Mouse (Mus musculus) myocyte (in vitro differentiated cells): Measurements from ENCODE around the gene Pkig. TPM values are rescaled to one million over a fixed set of nuclear protein-coding genes. Genes with fewer than 3 reads are reported as not detected.

Experiments used
- H3K27me3 ChIP-seq: one replicate; pipeline ENCODE4 v1.6.1; 2011; ENCODE audit not compliant: control insufficient read depth, insufficient read depth, insufficient read length
- H3K36me3 ChIP-seq: one replicate; pipeline ENCODE4 v1.6.1; 2011; ENCODE audit not compliant: control insufficient read depth, insufficient read depth
- H3K4me2 ChIP-seq: one replicate; pipeline ENCODE4 v1.6.1; 2011; ENCODE audit warnings: low read depth, control low read depth
- H3K4me3 ChIP-seq: one replicate; pipeline ENCODE4 v1.5.1; 2011; ENCODE audit warnings: mild to moderate bottlenecking, control low read depth, moderate library complexity
- H3K79me2 ChIP-seq: one replicate; pipeline ENCODE4 v1.6.1; 2011; ENCODE audit not compliant: control insufficient read depth, insufficient read depth
- H3ac ChIP-seq: one replicate; pipeline ENCODE4 v1.6.1; 2011; ENCODE audit not compliant: control insufficient read depth, insufficient read length
- CEBPB ChIP-seq: IDR thresholded peaks from 2 replicates; pipeline ENCODE4 v1.6.1; 2011; ENCODE audit warnings: mild to moderate bottlenecking, moderate library complexity; ENCODE audit not compliant: poor library complexity, insufficient read depth, severe bottlenecking
- E2F4 ChIP-seq: IDR thresholded peaks from one replicate; pipeline ENCODE4 v1.6.1; 2011; ENCODE audit warnings: mild to moderate bottlenecking, control low read depth, moderate library complexity; ENCODE audit not compliant: insufficient read depth
- MAX ChIP-seq: IDR thresholded peaks from one replicate; pipeline ENCODE4 v1.6.1; 2011; ENCODE audit warnings: low read depth, mild to moderate bottlenecking, control low read depth
- MYOD1 ChIP-seq, 3 experiments: IDR thresholded peaks; one replicate each; pipeline ENCODE4 v1.6.1; 2011; ENCODE audit warnings: control low read depth in 2 of 3, low read depth in 2 of 3, mild to moderate bottlenecking in 2 of 3, moderate library complexity in 1 of 3; ENCODE audit not compliant: insufficient read length in 2 of 3, control insufficient read depth in 1 of 3
- MYOG ChIP-seq, 3 experiments: IDR thresholded peaks; one replicate each; pipeline ENCODE4 v1.6.1; 2011; ENCODE audit warnings: control low read depth in 2 of 3, low read depth in 2 of 3, mild to moderate bottlenecking in 2 of 3; ENCODE audit not compliant: insufficient read length in 2 of 3, control insufficient read depth in 1 of 3, insufficient read depth in 1 of 3
- POLR2A ChIP-seq: IDR thresholded peaks from one replicate; pipeline ENCODE4 v1.6.1; 2011; ENCODE audit warnings: low read depth, mild to moderate bottlenecking, control low read depth, moderate library complexity; ENCODE audit not compliant: insufficient read length
- POLR2AphosphoS2 ChIP-seq: IDR thresholded peaks from one replicate; pipeline ENCODE4 v1.6.1; 2011; ENCODE audit warnings: low read depth, control low read depth; ENCODE audit not compliant: insufficient read length
- REST ChIP-seq: IDR thresholded peaks from one replicate; pipeline ENCODE4 v1.6.1; 2011; ENCODE audit warnings: mild to moderate bottlenecking, control low read depth, moderate library complexity; ENCODE audit not compliant: insufficient read depth, insufficient read length
- SRF ChIP-seq: IDR thresholded peaks from one replicate; pipeline ENCODE4 v1.6.1; 2011; ENCODE audit warnings: low read depth; ENCODE audit not compliant: control insufficient read depth, insufficient read length
- TCF12 ChIP-seq: IDR thresholded peaks from one replicate; pipeline ENCODE4 v1.6.1; 2011; ENCODE audit warnings: mild to moderate bottlenecking, control low read depth; ENCODE audit not compliant: poor library complexity, insufficient read depth, severe bottlenecking
- TCF3 ChIP-seq: IDR thresholded peaks from one replicate; pipeline ENCODE4 v1.6.1; 2011; ENCODE audit warnings: low read depth, control low read depth; ENCODE audit not compliant: insufficient read length
- USF1 ChIP-seq: IDR thresholded peaks from one replicate; pipeline ENCODE4 v1.6.1; 2011; ENCODE audit warnings: low read depth, mild to moderate bottlenecking, control low read depth, moderate library complexity
- polyA plus RNA-seq: library from polyadenylated mRNA; unstranded; fragments of >200 nt; fragmentation: generic; extraction: Trizol; gene quantifications from one replicate; pipeline ENCODE4 v1.2.1, GENCODE M21; 2012; ENCODE audit warnings: missing spikeins

The Pkig gene
- polyA plus RNA-seq, 1 experiment, result 799 TPM

- Histone ChIP-seq H3K4me2 (no peak overlapping the region), H3K27me3 (no peaks in the 10 kb centered on the region), H3K79me2 (peaks cover 4% of the 10 kb centered on the region), H3ac (no peak overlapping the region), H3K36me3 (peaks cover 85% of the 10 kb centered on the region), H3K4me3 (no peak overlapping the region)
- no peak for TF ChIP-seq MYOD1 (IDR thresholded peaks at IDR 0.05; ENCODE audit: control insufficient read depth in 1 of 3, insufficient read length in 2 of 3, low read depth in 2 of 3)
- no peak for TF ChIP-seq REST
- no peak for TF ChIP-seq CEBPB
- no peak for TF ChIP-seq POLR2AphosphoS2
- TF ChIP-seq TCF12, result no peak
- TF ChIP-seq MYOG (IDR thresholded peaks at IDR 0.05; ENCODE audit: control insufficient read depth in 1 of 3, insufficient read depth in 1 of 3, insufficient read length in 2 of 3, low read depth in 2 of 3), result no peak
- TF ChIP-seq POLR2A, result no peak
- TF ChIP-seq SRF, result no peak
- no peak for TF ChIP-seq MAX
- TF ChIP-seq TCF3, result no peak
- TF ChIP-seq USF1, result no peak
Measured at GRCm38 (mm10) chr2:163631223-163631622, 27.0 kb upstream of the Pkig start.

GRCm38 (mm10) chr2:163631715-163632114, 26.5 kb upstream of the Pkig start:
- H3K4me3 ChIP-seq, result no peak overlapping the region

DNA sequence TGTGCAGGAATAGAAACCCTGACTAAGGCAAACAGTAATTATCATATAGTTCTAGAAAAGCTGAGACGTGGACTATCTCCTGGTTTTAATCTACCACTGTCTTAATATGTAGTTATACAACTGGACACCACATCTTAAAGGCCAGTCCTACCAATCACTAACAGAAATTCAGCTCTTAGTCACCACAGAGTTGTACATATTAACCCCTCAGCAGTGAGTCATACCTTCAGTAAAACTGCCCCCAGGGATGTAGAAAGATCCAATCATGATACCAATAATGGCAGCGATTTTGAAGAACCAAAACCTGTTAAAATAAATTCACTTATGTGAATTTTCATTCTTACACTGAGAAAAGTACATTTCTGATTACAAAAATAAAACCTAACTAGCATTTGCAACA, 24.0 kb upstream of the Pkig start:
- H3K27me3 ChIP-seq, result no peaks in the 10 kb centered on the region
- no peak overlapping the region for H3K4me3 ChIP-seq
- TF ChIP-seq TCF12, result no peak
- TF ChIP-seq TCF3, result no peak
- TF ChIP-seq USF1, result no peak
- TF ChIP-seq CEBPB, result no peak
- no peak for TF ChIP-seq MYOG (IDR thresholded peaks at IDR 0.05; ENCODE audit: control insufficient read depth in 1 of 3, insufficient read depth in 1 of 3, insufficient read length in 2 of 3, low read depth in 2 of 3)
- no peak for TF ChIP-seq REST
- no peak for TF ChIP-seq SRF
- TF ChIP-seq E2F4, result no peak
- no peak for TF ChIP-seq POLR2AphosphoS2
- TF ChIP-seq MYOD1 (IDR thresholded peaks at IDR 0.05; ENCODE audit: control insufficient read depth in 1 of 3, insufficient read length in 2 of 3, low read depth in 2 of 3), result no peak
- no peak for TF ChIP-seq MAX
- no peak for TF ChIP-seq POLR2A
- H3K79me2 ChIP-seq, result peaks cover 34% of the 10 kb centered on the region
- H3K4me2 ChIP-seq, result no peak overlapping the region
- peaks cover 65% of the 10 kb centered on the region for H3K36me3 ChIP-seq
- H3ac ChIP-seq, result no peak overlapping the region

More at GRCm38 (mm10) chr2:163631715-163632114, 26.5 kb upstream of the Pkig start:
- peaks cover 87% of the 10 kb centered on the region for H3K36me3 ChIP-seq
- H3K79me2 ChIP-seq, result peaks cover 9% of the 10 kb centered on the region
- no peak overlapping the region for H3ac ChIP-seq
- no peak overlapping the region for H3K4me2 ChIP-seq
- TF ChIP-seq CEBPB (no peak), TCF3 (no peak), MYOD1 (IDR thresholded peaks at IDR 0.05; ENCODE audit: control insufficient read depth in 1 of 3, insufficient read length in 2 of 3, low read depth in 2 of 3) (no peak), TCF12 (no peak), SRF (no peak), MYOG (IDR thresholded peaks at IDR 0.05; ENCODE audit: control insufficient read depth in 1 of 3, insufficient read depth in 1 of 3, insufficient read length in 2 of 3, low read depth in 2 of 3) (no peak), REST (no peak)
- no peaks in the 10 kb centered on the region for H3K27me3 ChIP-seq

- Histone ChIP-seq H3K79me2 (peaks cover 52% of the 10 kb centered on the region), H3K4me3 (no peak overlapping the region), H3K27me3 (no peaks in the 10 kb centered on the region), H3ac (no peak overlapping the region), H3K36me3 (peaks cover 48% of the 10 kb centered on the region), H3K4me2 (no peak overlapping the region)
- no peak for TF ChIP-seq MAX
- TF ChIP-seq TCF12, result no peak
- TF ChIP-seq E2F4, result no peak
- no peak for TF ChIP-seq SRF
- TF ChIP-seq CEBPB, result no peak
- no peak for TF ChIP-seq POLR2AphosphoS2
- no peak for TF ChIP-seq POLR2A
- TF ChIP-seq REST, result no peak
- TF ChIP-seq USF1, result no peak
- TF ChIP-seq TCF3, result no peak
- TF ChIP-seq MYOG (IDR thresholded peaks at IDR 0.05; ENCODE audit: control insufficient read depth in 1 of 3, insufficient read depth in 1 of 3, insufficient read length in 2 of 3, low read depth in 2 of 3), result no peak
- no peak for TF ChIP-seq MYOD1 (IDR thresholded peaks at IDR 0.05; ENCODE audit: control insufficient read depth in 1 of 3, insufficient read length in 2 of 3, low read depth in 2 of 3)
Measured at GRCm38 (mm10) chr2:163636057-163636456, 22.1 kb upstream of the Pkig start.
